Mouse (Mus musculus): ENCODE measurements around the gene Vsx2. TPM values are rescaled to one million over a fixed set of nuclear protein-coding genes. Genes with fewer than 3 reads are reported as not detected.

The Vsx2 gene
- total RNA-seq (2014; rRNA removed; ENCODE audit: low replicate concordance) (not detected in 2 replicates), polyA plus RNA-seq (2015; fragmentation: Nextera tagmentation; extraction: Ambion mirVana) (not detected in 2 replicates)

DNA sequence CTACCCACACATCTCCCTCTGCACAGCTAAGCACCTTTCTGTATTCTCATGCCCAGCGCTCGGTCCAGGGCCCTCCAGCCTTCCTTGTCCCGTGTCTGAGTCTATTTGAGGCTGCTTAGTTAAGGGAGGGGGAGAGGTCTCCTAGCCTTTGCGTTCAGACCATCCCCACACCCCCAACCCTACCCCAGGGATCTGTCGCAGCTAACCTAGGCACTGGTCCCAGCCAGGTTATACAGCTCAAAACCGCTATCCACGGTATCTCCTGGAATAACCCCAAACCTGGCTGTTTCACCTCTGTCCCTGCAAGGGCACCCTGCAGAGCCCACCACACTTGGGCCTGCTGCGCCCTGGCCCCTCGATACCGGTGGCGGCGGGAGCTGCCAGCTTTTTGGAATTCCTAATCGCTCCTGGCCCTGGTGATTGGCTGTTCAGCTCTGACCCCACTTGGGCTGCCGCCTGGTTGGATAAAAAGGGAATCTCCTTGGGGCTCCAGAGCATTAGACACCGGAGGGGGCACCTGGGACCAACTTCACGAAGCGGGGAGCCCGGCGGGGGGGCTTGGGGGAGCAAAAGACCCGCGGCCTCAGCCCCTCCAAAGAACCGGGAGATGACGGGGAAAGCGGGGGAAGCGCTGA, at the start of gene Vsx2:
Gene Vsx2 (plus strand): TSS at position 427 of the 635 bp plus-strand sequence.
- no peaks in the 10 kb centered on the region for H3K9me3 ChIP-seq (replicated peaks; ENCODE audit: control insufficient read depth, low read length)
- WGBS, result 4% methylated on average over 25 of the region's 25 CpGs
- H3K4me2 ChIP-seq (ENCODE audit: low read depth, low read length), result peak within 1 kb of the TSS; percentile 30; the same call in 1 of the 2 replicates
- H3K27ac ChIP-seq (ENCODE audit: low read depth), result no peak within 1 kb of the TSS
- no peaks in the 10 kb centered on the region for H3K36me3 ChIP-seq (replicated peaks; ENCODE audit: control insufficient read depth, insufficient read depth, low read length)
- no peak for TF ChIP-seq CTCF (IDR thresholded peaks at IDR 0.05; ENCODE audit: low read depth)
- TF ChIP-seq EP300 (IDR thresholded peaks at IDR 0.05; ENCODE audit: low read depth), result no peak
- no peaks in the 10 kb centered on the region for H3K4me1 ChIP-seq (ENCODE audit: control insufficient read depth, insufficient read depth)
- ATAC-seq (ENCODE audit: insufficient read depth, low read depth) (no peak; the same call in 1 of the 2 replicates), DNase-seq (ENCODE audit: low spot score) (no peak)
- peak within 1 kb of the TSS; percentile 20 for H3K4me3 ChIP-seq (ENCODE audit: low read depth, low read length)
- H3K9ac ChIP-seq (replicated peaks; ENCODE audit: low read depth, low read length), result no peak within 1 kb of the TSS
- peaks cover 78% of the 10 kb centered on the region for H3K27me3 ChIP-seq (ENCODE audit: control insufficient read depth, insufficient read depth, low read length)

DNA sequence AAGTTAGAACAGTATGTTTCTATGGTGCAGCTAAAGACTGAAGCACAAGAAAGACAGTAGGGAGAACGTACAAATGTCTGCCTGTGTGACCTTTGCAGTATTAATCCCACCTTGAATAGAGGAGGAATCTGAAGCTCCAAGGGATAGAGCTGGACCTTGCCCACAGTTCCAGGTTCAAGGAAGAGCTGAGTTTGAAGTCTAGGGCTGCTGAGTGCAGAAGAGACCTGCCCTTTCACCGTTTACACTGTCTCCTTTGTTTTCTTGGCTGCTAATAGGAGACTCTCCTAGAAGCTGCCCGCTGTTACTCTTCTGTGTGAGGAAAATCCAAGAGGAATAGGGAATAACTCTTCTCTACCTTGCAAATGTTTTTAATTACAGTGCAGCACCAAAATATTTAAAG, 45.8 kb upstream of the Vsx2 start:
- WGBS, result 79% methylated on average over 3 of the region's 3 CpGs
- no peak overlapping the region for H3K27ac ChIP-seq (ENCODE audit: low read depth)
- H3K4me2 ChIP-seq (ENCODE audit: low read depth, low read length), result no peak overlapping the region
- H3K27me3 ChIP-seq (ENCODE audit: control insufficient read depth, insufficient read depth, low read length), result no peaks in the 10 kb centered on the region
- no peak for ATAC-seq (ENCODE audit: insufficient read depth, low read depth)
- H3K9ac ChIP-seq (replicated peaks; ENCODE audit: low read depth, low read length), result no peak overlapping the region
- no peak overlapping the region for H3K4me3 ChIP-seq (ENCODE audit: low read depth, low read length)
- no peaks in the 10 kb centered on the region for H3K4me1 ChIP-seq (ENCODE audit: control insufficient read depth, insufficient read depth)
- H3K9me3 ChIP-seq (replicated peaks; ENCODE audit: control insufficient read depth, low read length), result no peaks in the 10 kb centered on the region
- DNase-seq (ENCODE audit: low spot score), result no peak
- TF ChIP-seq EP300 (IDR thresholded peaks at IDR 0.05; ENCODE audit: low read depth) (no peak), CTCF (IDR thresholded peaks at IDR 0.05; ENCODE audit: low read depth) (no peak)
- H3K36me3 ChIP-seq (replicated peaks; ENCODE audit: control insufficient read depth, insufficient read depth, low read length), result 0 out of 2 replicates have a peak, but pooled peaks cover 7% of the 10 kb centered on the region

DNA sequence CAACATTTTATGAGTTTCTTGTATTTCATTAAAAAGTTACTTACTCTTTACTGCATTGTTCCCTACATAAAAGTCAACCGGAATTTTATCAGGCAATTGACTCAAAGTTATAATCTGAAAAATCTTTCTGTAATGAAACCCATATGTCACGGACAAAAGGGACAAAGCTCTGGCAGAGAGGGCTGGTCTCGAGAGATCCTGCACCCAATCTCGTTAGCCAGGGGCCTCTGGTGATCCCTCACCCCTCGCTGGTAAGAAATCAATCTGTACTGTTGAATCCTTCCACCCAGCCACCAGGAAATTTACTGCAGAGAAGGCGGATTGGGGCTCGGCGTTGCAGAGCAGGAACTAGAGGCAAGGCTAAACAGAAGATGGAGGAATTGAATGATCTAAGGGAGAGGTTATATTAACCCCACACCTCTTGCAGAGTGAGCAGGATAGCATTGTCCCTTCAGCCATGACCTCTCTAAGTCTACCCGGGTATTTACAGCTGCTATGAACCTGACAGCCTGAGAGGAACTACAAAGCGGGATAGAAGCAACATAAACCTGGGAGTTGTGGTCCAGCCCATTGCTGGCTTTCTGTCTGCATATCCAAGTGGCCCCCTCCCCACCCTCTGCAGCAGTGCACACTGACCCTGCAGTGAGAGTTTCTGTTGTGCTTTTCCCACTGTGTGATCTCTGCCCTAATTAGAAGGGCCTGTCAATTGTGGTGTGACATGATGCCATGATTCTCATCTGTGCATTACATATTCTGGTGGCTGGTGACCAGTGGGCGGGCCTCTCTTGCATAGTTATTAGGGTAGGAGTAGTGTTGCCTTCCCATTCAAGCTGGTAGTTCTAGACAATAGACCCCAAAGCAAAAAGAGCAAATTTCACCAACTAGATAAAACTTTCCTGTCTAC, 45.2 kb upstream of the Vsx2 start:
- Histone ChIP-seq H3K4me2 (ENCODE audit: low read depth, low read length) (no peak overlapping the region), H3K9me3 (replicated peaks; ENCODE audit: control insufficient read depth, low read length) (no peaks in the 10 kb centered on the region), H3K4me1 (ENCODE audit: control insufficient read depth, insufficient read depth) (no peaks in the 10 kb centered on the region), H3K27me3 (ENCODE audit: control insufficient read depth, insufficient read depth, low read length) (no peaks in the 10 kb centered on the region), H3K27ac (ENCODE audit: low read depth) (no peak overlapping the region), H3K36me3 (replicated peaks; ENCODE audit: control insufficient read depth, insufficient read depth, low read length) (0 out of 2 replicates have a peak, but pooled peaks cover 7% of the 10 kb centered on the region), H3K9ac (replicated peaks; ENCODE audit: low read depth, low read length) (no peak overlapping the region), H3K4me3 (ENCODE audit: low read depth, low read length) (no peak overlapping the region)
- 73% methylated on average over 11 of the region's 11 CpGs for WGBS
- DNase-seq (ENCODE audit: low spot score), result no peak
- no peak for ATAC-seq (ENCODE audit: insufficient read depth, low read depth)
- TF ChIP-seq EP300 (IDR thresholded peaks at IDR 0.05; ENCODE audit: low read depth) (no peak), CTCF (IDR thresholded peaks at IDR 0.05; ENCODE audit: low read depth) (no peak)

DNA sequence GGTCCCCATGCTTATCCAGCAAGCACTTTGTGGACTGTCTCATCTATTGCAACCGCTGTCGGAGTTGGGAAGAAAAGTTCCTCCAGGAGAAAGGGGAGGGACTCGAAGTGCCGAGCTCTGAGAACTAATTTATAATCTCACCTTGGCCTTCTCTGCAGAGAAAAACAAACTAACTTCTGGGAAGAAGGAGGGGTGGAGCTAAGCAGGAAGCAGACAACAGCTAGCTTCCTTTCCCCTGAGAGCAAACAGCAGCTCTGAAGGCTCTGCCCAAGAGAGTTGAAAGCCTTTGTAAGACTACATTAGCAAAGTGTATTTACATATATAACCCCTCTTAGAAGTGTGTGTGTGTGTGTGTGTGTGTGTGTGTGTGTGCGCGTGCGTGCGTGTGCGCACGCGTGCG, 44.1 kb upstream of the Vsx2 start:
- H3K9me3 ChIP-seq (replicated peaks; ENCODE audit: control insufficient read depth, low read length), result no peaks in the 10 kb centered on the region
- TF ChIP-seq CTCF (IDR thresholded peaks at IDR 0.05; ENCODE audit: low read depth) (no peak), EP300 (IDR thresholded peaks at IDR 0.05; ENCODE audit: low read depth) (no peak)
- ATAC-seq (ENCODE audit: insufficient read depth, low read depth) (no peak), DNase-seq (ENCODE audit: low spot score) (no peak)
- H3K4me2 ChIP-seq (ENCODE audit: low read depth, low read length), result no peak overlapping the region
- no peak overlapping the region for H3K9ac ChIP-seq (replicated peaks; ENCODE audit: low read depth, low read length)
- WGBS, result 81% methylated on average over 12 of the region's 12 CpGs
- H3K4me1 ChIP-seq (ENCODE audit: control insufficient read depth, insufficient read depth), result no peaks in the 10 kb centered on the region
- H3K27ac ChIP-seq (ENCODE audit: low read depth), result no peak overlapping the region
- 0 out of 2 replicates have a peak, but pooled peaks cover 10% of the 10 kb centered on the region for H3K36me3 ChIP-seq (replicated peaks; ENCODE audit: control insufficient read depth, insufficient read depth, low read length)
- H3K27me3 ChIP-seq (ENCODE audit: control insufficient read depth, insufficient read depth, low read length), result no peaks in the 10 kb centered on the region
- no peak overlapping the region for H3K4me3 ChIP-seq (ENCODE audit: low read depth, low read length)

DNA sequence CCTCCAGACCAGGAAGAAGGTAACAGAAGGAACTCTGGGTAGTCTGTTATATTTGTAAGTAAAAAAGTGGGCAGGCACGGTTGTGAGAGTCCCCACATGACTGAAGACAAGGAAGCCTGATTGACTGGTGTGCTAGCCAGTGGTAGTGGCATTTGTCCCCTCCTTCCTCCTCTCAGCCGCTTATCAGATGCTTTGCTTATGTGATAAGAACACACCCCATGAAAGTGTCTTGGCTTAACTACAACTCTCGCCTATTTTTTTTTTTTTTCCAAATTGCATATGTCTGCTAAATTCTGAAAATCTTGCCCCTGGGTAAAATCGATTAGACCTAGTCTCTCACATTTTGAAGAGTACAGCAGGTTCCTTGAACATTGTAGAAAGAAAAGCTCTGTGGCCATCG, 39.1 kb upstream of the Vsx2 start:
- Histone ChIP-seq H3K9me3 (replicated peaks; ENCODE audit: control insufficient read depth, low read length) (no peaks in the 10 kb centered on the region), H3K9ac (replicated peaks; ENCODE audit: low read depth, low read length) (no peak overlapping the region), H3K4me1 (ENCODE audit: control insufficient read depth, insufficient read depth) (no peaks in the 10 kb centered on the region), H3K4me2 (ENCODE audit: low read depth, low read length) (no peak overlapping the region), H3K27me3 (ENCODE audit: control insufficient read depth, insufficient read depth, low read length) (no peaks in the 10 kb centered on the region), H3K4me3 (ENCODE audit: low read depth, low read length) (no peak overlapping the region), H3K36me3 (replicated peaks; ENCODE audit: control insufficient read depth, insufficient read depth, low read length) (peaks cover 27% of the 10 kb centered on the region), H3K27ac (ENCODE audit: low read depth) (no peak overlapping the region)
- TF ChIP-seq EP300 (IDR thresholded peaks at IDR 0.05; ENCODE audit: low read depth), result no peak
- TF ChIP-seq CTCF (IDR thresholded peaks at IDR 0.05; ENCODE audit: low read depth), result no peak
- 74% methylated on average over 5 of the region's 5 CpGs for WGBS
- DNase-seq (ENCODE audit: low spot score), result no peak
- no peak for ATAC-seq (ENCODE audit: insufficient read depth, low read depth)
